Mouse (Mus musculus): ENCODE measurements at regions not wholly inside any gene's neighbourhood (a gene's known extent, or its start where the extent isn't known, plus 50 kb on each side); places are given as distances from the start of the nearest gene placed in this dataset.

DNA sequence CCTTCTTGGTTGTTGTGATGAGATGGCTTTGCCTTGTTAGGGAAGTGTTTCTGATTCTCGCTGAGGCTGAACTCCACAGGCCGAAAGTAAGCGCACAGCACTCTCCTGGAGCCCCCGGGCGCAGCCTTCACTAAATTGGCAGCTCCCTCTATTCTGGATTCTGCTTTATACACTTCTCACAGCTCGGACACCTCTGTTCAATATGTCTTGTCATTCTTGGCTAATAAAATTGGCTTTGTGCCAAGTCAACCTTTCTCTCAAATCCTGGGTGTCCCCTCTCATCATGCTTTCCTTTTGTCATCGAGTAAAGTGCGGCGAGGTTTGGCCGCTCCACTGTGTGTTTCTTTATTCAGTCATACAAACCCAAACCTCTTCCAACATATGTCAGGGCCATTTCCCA is 217.2 kb upstream of the Epha4 start:
- DNase-seq (ENCODE audit: low read depth in 3 of 3, low spot score in 3 of 3) (no peak), ATAC-seq (ENCODE audit: insufficient read depth) (no peak)
- Histone ChIP-seq H3K36me3 (replicated peaks; ENCODE audit: control insufficient read depth, insufficient read depth, low read depth) (no peaks in the 10 kb centered on the region), H3K4me1 (replicated peaks; ENCODE audit: control insufficient read depth in 2 of 2, insufficient read depth in 2 of 2, low read length in 1 of 2) (no peaks in the 10 kb centered on the region), H3K27ac (no peak overlapping the region), H3K9me3 (ENCODE audit: control insufficient read depth, low read length) (no peaks in the 10 kb centered on the region), H3K4me2 (ENCODE audit: low read depth) (no peak overlapping the region), H3K27me3 (ENCODE audit: control insufficient read depth, insufficient read depth, low read length) (no peaks in the 10 kb centered on the region), H3K4me3 (ENCODE audit: insufficient read depth in 1 of 2, low read depth in 2 of 2, low read length in 2 of 2) (no peak overlapping the region), H3K9ac (replicated peaks) (no peak overlapping the region)
- TF ChIP-seq EP300 (IDR thresholded peaks at IDR 0.05; ENCODE audit: low read depth) (no peak), CTCF (IDR thresholded peaks at IDR 0.05; ENCODE audit: low read depth) (no peak)
- 64% methylated on average over 10 of the region's 10 CpGs for WGBS (ENCODE audit: insufficient replicate concordance)

DNA sequence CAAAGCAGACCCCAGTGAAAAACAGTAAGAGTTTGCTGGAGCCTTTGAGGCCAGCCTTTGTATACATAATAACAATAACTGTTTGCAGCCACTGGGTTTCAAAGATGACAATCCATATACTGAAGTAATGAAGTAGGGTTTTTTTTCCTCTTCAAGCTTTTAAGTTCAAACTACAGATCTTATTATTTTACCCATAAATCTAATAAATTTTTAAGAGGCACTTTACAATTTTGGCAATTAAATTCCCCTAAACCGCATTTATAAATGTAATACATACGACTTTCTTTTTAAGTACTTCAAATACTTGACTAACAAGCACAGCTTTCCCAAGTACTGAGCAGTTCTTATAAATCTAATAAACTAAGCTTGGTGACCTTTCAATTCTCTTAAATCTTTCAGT is 212.7 kb upstream of the Epha4 start:
- Histone ChIP-seq H3K27ac (no peak overlapping the region), H3K4me3 (ENCODE audit: insufficient read depth in 1 of 2, low read depth in 2 of 2, low read length in 2 of 2) (no peak overlapping the region), H3K4me1 (replicated peaks; ENCODE audit: control insufficient read depth in 2 of 2, insufficient read depth in 2 of 2, low read length in 1 of 2) (no peaks in the 10 kb centered on the region), H3K36me3 (replicated peaks; ENCODE audit: control insufficient read depth, insufficient read depth, low read depth) (no peaks in the 10 kb centered on the region), H3K4me2 (ENCODE audit: low read depth) (no peak overlapping the region), H3K9ac (replicated peaks) (no peak overlapping the region), H3K27me3 (ENCODE audit: control insufficient read depth, insufficient read depth, low read length) (no peaks in the 10 kb centered on the region), H3K9me3 (ENCODE audit: control insufficient read depth, low read length) (no peaks in the 10 kb centered on the region)
- TF ChIP-seq CTCF (IDR thresholded peaks at IDR 0.05; ENCODE audit: low read depth), result no peak
- TF ChIP-seq EP300 (IDR thresholded peaks at IDR 0.05; ENCODE audit: low read depth), result no peak
- ATAC-seq (ENCODE audit: insufficient read depth) (no peak), DNase-seq (ENCODE audit: low read depth in 3 of 3, low spot score in 3 of 3) (no peak)
- 60% methylated on average over 2 of the region's 2 CpGs for WGBS (ENCODE audit: insufficient replicate concordance)

DNA sequence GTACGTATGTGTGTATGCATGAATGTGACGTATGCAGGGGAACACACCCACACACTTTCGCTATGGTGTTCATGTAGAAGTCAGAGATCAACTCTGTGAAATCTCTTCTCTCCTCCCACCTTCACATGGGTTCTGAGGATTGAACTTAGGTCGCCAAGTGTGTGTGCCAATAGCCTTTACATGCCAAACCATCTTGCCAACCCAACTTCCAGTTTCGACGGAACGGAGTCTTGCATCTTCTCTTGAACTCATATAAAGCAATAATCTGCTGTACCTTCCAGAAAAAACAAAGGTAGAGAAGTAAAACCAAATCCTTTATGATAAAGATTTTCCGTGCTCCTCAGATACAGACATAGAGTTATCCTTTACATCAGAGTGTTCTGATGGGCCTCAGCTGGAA is 208.4 kb upstream of the Epha4 start:
- Histone ChIP-seq H3K4me2 (ENCODE audit: low read depth) (no peak overlapping the region), H3K27me3 (ENCODE audit: control insufficient read depth, insufficient read depth, low read length) (no peaks in the 10 kb centered on the region), H3K36me3 (replicated peaks; ENCODE audit: control insufficient read depth, insufficient read depth, low read depth) (no peaks in the 10 kb centered on the region), H3K27ac (no peak overlapping the region), H3K4me3 (ENCODE audit: insufficient read depth in 1 of 2, low read depth in 2 of 2, low read length in 2 of 2) (no peak overlapping the region), H3K4me1 (replicated peaks; ENCODE audit: control insufficient read depth in 2 of 2, insufficient read depth in 2 of 2, low read length in 1 of 2) (no peaks in the 10 kb centered on the region), H3K9me3 (ENCODE audit: control insufficient read depth, low read length) (no peaks in the 10 kb centered on the region), H3K9ac (replicated peaks) (no peak overlapping the region)
- ATAC-seq (ENCODE audit: insufficient read depth) (no peak), DNase-seq (ENCODE audit: low read depth in 3 of 3, low spot score in 3 of 3) (no peak)
- TF ChIP-seq EP300 (IDR thresholded peaks at IDR 0.05; ENCODE audit: low read depth) (no peak), CTCF (IDR thresholded peaks at IDR 0.05; ENCODE audit: low read depth) (no peak)
- WGBS (ENCODE audit: insufficient replicate concordance), result 71% methylated on average over 8 of the region's 8 CpGs

DNA sequence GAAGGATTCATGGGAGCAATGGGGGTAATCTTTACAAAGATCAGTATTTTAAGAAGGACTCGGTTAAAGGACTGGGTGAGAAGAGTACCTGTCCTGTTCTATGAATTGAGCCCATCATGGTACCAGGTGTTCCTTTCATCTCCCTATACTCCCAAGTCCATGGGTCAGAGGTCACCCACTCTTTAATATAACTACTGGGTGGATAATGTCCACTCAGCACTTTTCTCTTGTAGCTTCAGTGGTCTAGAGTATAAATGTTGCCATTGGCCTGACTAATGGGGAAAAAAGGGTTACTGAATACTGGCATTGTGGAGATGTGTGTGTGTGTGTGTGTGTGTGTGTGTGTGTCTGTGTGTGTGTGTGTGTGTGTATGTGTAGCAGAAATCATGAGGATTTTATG is 206.0 kb upstream of the Epha4 start:
- Histone ChIP-seq H3K9me3 (ENCODE audit: control insufficient read depth, low read length) (no peaks in the 10 kb centered on the region), H3K27ac (no peak overlapping the region), H3K9ac (replicated peaks) (no peak overlapping the region), H3K4me1 (replicated peaks; ENCODE audit: control insufficient read depth in 2 of 2, insufficient read depth in 2 of 2, low read length in 1 of 2) (no peaks in the 10 kb centered on the region), H3K27me3 (ENCODE audit: control insufficient read depth, insufficient read depth, low read length) (no peaks in the 10 kb centered on the region), H3K4me2 (ENCODE audit: low read depth) (no peak overlapping the region), H3K4me3 (ENCODE audit: insufficient read depth in 1 of 2, low read depth in 2 of 2, low read length in 2 of 2) (no peak overlapping the region), H3K36me3 (replicated peaks; ENCODE audit: control insufficient read depth, insufficient read depth, low read depth) (no peaks in the 10 kb centered on the region)
- no peak for TF ChIP-seq EP300 (IDR thresholded peaks at IDR 0.05; ENCODE audit: low read depth)
- no peak for TF ChIP-seq CTCF (IDR thresholded peaks at IDR 0.05; ENCODE audit: low read depth)
- DNase-seq (ENCODE audit: low read depth in 3 of 3, low spot score in 3 of 3) (no peak), ATAC-seq (ENCODE audit: insufficient read depth) (no peak)
- WGBS (ENCODE audit: insufficient replicate concordance), result 42% methylated on average over 1 of the region's 1 CpGs

DNA sequence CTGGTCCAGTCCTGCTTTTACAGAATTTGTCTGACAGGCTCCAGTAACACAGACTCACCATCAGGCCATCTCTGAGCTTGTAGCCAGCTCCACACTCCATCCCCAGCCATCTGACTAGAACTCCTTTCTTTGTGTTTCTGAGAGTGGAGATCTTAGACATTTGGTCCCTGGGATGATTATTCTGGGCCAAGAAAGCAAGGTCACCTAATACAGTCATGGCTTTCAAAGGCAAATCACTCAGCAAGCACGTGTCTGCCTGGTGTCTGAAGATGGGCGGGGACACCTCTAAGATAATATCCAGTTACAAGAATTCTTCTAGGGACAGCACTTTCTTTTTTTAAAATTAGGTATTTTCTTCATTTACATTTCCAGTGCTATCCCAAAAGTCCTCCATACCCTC is 198.1 kb upstream of the Epha4 start:
- H3K27me3 ChIP-seq (ENCODE audit: control insufficient read depth, insufficient read depth, low read length), result no peaks in the 10 kb centered on the region
- no peak overlapping the region for H3K9ac ChIP-seq (replicated peaks)
- no peak overlapping the region for H3K27ac ChIP-seq
- H3K9me3 ChIP-seq (ENCODE audit: control insufficient read depth, low read length), result no peaks in the 10 kb centered on the region
- no peaks in the 10 kb centered on the region for H3K36me3 ChIP-seq (replicated peaks; ENCODE audit: control insufficient read depth, insufficient read depth, low read depth)
- 57% methylated on average over 2 of the region's 2 CpGs for WGBS (ENCODE audit: insufficient replicate concordance)
- DNase-seq (ENCODE audit: low read depth in 3 of 3, low spot score in 3 of 3) (no peak), ATAC-seq (ENCODE audit: insufficient read depth) (no peak)
- H3K4me2 ChIP-seq (ENCODE audit: low read depth), result no peak overlapping the region
- TF ChIP-seq CTCF (IDR thresholded peaks at IDR 0.05; ENCODE audit: low read depth) (no peak), EP300 (IDR thresholded peaks at IDR 0.05; ENCODE audit: low read depth) (no peak)
- H3K4me3 ChIP-seq (ENCODE audit: insufficient read depth in 1 of 2, low read depth in 2 of 2, low read length in 2 of 2), result no peak overlapping the region
- H3K4me1 ChIP-seq (replicated peaks; ENCODE audit: control insufficient read depth in 2 of 2, insufficient read depth in 2 of 2, low read length in 1 of 2), result no peaks in the 10 kb centered on the region

Measured in liver, embryonic 14.5 days (tissue).